Mouse (Mus musculus) cerebellum, adult 9-11 months (tissue): ENCODE measurements around the gene Gm20388.

Experiments used
- DNase-seq: peaks from one replicate; pipeline ENCODE4 v3.0.0; 2022

Gene Gm20388

DNA sequence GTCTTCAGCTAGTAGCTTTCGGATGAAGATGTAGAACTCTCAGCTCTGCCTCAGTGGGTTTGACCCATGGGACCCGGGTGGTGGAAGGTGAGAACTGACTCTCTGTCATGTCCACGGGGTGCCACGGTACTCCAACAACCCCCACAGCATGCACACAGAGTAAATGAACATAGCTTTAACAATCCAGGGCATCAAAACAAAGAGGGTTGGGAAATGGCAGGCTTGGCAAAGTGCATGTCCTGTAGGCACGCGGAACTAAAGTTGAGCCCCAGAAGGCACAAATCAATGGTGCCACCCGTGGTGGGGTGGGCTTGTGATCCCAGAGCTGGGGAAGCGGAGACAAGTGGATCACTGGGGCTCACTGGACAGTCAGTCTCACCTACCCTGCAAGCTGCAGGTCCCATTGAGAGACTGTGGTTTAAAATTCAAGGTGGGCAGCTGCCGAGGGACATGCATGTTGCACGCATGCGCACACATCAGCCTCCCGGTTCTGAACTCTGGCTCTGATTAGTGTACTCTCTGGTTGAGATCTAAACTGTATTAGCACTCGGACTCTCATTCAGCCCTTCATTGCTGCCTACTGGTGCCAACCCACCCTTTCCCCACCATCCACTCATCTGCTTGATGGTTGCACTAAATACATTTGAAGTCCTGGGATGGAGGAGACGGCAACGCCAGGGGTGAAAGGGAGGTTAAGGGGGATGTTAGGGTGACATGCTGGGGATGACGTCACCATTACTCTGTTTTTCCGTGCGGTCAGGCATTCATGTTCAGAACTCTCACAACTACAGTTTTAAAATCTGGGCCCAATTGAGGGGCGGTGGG lies 2037.9 kb downstream of the Gm20388 start:
- peak; percentile 76 for DNase-seq

DNA sequence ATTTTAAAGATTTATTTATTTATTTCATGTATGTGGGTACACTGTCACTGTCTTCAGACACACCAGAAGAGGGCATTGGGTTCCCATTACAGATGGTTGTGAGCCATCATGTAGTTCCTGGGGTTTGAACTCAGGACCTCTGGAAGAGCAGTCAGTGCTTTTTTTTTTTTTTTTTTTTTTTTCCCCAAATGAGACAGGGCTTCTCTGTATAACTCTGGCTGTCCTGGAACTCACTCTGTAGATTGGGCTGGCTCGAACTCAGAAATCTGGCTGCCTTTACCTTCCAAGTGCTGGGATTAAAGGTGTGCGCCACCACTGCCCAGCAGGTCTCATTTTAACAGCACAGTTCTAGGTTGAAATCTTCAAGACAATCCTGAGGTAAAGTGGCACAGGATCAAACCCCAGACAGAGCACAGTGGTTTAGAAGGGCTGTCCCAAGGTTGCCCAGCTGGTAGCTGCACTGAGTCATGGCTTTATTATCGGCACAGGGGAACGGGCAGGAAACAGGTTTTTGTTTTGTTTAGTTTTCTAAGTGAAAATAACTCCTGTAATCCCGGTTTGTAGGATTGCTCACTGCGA lies 2038.7 kb downstream of the Gm20388 start, which contains the start of gene Banp:
TSS of gene Banp (plus strand) at position 529 of the 579 bp plus-strand sequence.
- DNase-seq: peak; percentile 77

DNA sequence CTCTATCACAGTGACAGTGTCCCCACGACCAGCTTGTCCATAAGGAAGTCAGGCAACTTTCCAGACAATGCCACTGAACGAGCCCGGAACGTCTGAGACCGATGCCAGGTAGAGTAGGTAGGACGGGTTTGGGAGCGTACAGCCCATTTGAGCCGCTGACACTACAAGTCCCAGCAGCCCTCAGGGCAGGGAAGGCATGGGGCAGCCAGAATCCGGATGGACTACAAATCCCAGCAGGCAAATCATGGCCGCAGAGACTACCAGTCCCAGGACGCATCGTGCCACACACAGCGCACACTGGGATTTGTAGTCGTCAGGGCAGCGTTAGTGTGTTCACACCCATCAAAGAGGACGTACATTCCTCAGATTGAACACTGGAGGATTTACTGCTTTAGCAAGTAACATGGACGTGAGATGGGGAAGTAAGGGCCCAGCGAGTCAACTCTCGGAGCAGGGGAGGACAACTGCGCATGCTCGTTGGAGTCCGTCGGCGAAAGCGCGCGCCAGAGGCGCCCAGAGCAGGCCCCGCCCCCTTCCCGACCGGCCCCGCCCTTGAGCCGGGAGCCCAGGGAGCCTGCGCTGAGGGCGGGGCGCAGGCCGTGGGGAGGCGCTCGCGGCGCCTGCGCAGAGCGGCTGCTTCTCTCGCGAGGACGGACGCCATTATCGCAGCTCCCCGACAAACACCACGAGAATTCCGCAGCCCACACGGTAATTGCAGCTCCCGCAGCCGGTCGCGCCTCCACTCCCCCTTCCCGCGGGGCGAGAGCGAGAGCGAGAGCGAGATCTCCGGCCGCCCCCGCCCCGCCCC lies 2039.5 kb downstream of the Gm20388 start:
- peak; percentile 99 for DNase-seq

DNA sequence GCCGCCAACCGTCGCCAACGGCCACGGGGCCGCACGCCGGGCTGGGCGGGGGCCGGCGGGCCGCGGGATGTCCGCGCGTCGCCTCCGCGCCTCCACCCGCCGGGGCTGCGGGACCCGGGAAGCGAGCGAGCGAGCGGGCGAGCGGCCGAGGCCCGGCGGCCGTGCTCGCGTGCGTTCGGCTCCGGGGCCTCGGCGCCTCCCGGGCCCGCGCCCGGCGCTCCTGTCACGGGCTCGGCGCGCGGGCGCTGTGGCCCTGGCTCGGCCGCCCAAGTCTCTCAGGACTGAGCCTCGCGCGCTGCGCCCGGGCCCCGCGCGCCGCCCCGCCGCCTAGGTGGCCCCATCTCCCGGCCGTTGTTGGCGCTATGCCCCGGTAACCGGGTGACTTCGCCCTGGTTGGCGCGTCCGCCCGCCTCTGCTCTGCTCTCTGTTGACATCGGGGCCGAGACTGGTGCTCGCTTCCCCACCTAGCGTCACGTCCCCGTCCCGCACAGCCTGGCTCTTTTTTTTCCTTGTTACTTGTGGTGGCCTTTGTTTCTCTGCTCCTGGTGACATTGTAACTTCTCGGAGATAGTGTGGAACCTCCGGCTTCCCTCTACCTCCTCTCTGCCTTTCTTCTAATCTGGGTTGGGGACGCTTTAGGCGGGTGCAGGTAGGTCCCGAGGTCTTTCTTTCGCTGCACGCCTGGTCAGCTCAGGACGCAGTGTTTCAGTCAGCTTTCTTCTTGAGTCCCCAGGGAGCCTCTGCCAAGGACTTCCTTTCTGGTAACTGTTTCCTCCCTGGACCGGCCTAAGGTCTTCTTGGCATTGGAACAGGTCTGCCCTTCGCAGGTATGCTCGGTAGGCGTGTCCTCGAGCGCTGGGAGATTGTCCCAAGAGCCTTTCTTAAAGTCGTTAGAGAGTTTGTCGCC lies 2040.4 kb downstream of the Gm20388 start:
- DNase-seq: peak; percentile 88

DNA sequence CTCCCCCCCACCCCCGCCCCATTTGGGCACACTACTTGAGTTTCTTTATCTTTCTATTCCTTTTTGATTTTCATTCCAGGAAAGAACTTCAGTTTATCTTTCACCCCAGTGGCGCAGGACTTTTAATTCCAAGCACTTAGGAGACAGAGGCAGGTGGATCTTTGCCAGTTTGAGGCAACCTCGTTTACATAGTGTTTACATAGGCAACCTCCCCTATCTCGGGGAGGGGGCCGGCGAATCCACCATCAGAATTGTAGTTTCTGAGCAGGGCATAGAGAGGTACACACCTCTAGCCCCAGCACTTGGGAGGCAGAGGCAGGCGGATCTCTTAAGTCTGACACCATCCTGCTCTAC lies 2041.0 kb downstream of the Gm20388 start:
- DNase-seq: peak; percentile 70

DNA sequence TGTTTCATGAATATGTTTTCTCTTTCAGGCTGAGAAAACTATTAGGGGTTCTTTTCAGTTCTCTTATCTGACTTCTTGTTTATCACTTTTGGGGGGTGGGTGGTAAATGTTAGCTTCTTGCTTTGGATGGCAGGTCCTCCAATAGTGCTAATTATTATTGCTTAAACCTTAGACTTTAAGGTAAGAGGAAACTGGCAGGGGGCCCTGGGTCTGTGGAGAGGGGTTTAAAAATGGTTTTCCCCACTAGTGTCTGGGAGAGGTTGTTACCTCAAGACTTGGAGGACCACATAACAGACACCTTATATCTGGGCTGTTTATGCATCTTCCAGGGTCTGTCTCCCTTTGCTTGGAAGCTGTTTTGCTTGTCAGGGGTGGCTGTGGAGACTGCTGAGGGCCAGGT lies 2041.5 kb downstream of the Gm20388 start:
- no peak for DNase-seq

DNA sequence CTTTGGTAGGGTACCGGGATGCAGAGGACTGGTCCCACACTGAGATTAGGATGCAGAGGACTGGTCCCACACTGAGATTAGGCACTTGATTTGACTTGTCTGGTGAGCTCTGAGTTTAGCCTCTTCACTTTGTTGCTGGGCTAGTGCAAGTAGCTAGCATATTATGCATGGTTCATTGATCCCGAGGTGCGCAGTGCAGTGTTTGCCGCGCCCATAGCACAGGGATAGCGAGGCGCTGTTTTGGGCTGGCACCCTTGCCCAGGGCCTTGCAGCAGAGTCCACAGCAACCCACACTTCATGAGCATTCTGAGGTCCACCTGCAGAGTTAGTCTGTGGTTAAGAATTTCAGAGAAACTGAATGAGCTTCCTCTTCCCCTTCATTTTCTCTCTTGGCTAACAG lies 2042.2 kb downstream of the Gm20388 start:
- DNase-seq: peak; percentile 57

DNA sequence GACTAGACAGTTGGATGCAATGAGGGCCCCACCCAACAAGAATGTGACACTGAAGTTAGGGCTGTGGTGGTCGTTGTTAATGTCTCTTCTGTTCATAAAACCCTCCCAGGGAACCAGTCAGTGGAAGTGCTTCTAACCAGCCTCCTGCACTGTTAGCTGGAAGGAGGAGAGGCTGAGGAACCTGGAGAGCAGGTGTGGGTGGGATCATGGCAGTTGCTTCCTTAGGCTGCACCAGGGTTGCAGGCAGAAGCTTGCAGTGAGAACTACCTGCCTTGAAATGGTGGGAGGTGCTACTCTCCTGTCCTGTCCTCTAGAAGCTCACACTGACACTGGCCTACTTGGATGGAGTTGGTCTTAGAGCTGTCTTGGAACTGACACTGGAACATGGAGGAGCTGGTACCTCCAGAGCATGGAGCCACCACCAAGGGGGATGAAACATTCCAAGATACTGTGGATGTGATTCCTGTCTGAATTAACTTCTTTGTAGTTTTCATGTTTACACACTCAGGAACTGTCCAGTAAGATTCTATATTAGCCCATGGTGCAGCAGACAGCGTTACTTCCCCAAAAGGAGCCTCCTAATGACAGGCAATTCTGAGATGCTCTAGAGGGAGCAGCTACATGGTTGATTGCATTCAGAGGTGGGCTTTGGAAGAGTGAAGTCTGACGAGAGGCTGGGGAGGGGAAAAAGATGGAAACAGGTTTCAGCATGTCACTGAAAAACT lies 2043.3 kb downstream of the Gm20388 start:
- DNase-seq: no peak

DNA sequence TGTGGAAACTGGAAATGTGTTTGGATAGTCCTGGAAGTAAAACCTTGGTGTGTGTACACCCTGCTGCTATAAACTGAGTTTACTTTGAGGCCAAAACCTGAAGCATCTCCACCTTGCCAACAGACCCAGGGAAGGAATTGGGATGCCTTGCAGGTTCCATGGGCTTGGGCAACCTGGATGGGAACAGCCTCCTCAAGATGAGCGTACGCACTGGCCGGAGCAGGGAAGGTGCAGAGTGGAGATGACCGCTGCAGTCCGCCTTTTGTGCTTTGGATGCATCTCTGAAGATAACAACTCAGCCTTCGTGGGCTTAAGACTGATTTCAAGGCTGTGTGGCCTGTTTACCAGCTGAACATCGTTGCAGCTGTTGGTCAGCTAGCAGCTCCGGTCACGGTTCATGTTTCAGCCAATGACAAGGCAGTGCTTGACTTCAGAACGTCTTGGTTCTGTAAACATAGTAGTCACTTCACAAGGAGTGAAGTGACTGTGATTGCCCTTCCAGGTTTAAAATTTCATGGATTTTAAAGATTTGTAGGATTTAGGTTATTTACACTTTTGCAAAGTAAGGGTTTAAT lies 2044.4 kb downstream of the Gm20388 start:
- DNase-seq: no peak

DNA sequence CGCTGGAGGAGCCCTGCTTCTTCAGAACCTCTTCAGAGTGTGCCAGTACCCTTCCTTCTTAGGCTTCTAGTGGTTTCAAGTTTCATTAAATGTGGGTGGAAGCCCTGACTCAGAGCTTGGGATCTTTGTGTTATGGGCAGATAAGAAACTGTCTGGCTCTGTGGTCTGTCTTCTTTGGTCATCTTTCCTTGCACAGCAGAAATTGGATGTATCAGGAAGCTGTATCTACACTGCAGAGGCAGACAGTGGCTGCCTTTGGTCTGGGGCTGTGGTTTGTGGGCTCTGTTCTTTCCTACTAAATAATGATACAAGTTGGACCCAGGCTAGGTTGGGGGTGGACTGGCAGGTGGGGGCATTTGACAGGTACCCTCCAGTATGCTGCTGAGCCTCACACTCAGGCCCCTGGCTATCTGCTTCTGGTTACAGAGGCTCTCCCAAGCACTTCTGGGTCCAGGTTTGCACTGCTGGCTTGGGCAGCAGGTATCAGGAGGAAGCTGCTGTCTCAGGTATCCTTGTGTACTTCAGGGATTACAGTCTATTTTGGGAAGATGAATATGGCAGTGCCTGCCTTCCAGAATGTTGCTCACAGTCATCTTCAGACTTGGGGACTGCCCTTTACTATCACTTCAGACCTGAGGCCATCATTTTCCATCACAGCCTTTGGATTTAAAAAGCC lies 2045.3 kb downstream of the Gm20388 start:
- no peak for DNase-seq

DNA sequence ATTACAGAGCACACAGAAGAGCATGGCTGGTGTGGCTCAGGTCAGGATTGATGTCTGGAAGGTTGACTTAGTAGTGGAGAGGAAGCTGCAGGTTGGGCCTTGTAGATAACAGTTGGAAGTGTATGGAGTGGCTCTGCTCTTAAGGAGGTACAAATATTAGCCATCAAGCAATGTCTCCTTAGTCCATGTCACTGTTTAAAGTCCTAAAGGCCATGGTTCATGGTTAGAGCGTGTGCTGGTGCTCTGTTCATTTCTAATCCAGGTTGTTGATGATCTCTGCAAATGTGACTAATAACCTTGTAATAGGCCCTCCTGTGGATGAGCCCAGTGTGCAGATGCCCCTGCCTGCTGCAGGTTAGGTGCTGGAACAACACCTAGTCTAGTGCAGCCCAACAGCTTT lies 2047.8 kb downstream of the Gm20388 start:
- no peak for DNase-seq

DNA sequence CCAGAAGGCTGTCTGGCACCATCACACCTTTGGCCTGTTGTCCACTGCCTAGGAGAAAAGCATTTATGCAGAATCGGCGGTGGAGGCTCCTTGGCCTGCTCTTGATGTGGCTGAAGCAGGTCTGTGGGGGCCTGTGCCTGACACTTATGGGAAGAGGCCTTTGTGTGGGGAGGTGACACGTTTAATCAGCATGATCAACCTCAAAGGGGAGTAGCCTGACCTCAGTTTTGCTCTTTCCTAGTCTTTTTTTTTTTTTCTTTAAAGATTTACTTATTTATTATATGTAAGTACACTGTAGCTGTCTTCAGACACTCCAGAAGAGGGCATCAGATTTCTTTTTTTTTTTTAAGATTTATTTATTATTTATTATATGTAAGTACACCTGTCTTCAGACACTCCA lies 2052.3 kb downstream of the Gm20388 start:
- DNase-seq: no peak

DNA sequence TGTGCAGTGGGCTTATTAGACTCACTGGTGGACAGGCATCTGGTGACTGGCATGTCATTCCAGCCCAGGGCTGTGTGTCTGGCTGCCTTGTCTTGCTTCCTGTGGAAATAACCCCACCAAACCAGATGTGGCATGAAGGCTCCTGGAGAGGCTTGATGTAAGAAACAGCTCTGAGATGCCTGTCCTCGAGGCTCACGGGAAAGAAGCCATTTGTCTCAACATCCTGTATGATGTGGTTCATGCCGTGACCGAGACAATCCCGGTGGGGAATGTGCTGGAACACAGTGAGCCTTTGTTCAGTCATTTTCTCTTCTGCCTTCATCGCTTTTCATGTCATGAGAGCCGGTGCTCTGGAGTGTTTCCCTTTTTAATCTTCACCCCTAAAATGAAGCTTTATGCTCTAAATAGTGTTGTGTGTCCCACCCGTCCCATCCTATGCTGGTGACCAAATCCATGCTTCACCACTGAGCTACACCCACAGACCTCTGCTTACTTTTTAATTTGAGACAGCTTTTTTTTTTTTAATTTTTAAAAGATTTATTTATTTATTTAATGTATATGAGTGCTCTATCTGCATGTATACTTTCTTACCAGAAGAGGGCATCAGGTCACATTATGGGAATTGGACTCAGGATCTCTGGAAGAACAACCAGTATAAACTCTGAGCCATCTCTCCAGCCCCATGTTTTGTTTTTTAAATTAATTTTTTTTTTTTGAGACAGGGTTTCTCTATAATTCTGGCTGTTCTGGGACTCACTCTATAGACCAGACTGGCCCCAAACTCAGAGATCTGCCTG lies 2054.3 kb downstream of the Gm20388 start:
- no peak for DNase-seq

DNA sequence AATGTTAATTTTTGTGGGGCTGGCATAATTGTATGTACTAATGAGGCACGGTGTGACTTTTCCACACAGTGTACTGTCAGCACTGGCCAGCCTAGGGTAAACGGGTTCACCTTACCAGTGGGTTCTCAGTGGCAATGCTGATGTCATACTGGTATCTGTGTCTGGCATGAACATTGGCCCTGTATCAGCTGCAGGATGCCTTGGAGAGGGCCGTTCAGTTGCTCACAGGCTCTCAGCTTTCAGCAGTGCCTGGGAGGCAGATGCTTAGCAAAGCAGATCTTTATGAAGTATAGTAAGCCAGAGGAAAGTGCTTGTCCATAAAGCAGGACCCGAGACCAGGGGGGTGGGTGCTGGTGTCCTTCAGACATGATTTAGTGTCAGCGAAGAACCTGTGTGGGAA lies 2055.5 kb downstream of the Gm20388 start:
- no peak for DNase-seq

DNA sequence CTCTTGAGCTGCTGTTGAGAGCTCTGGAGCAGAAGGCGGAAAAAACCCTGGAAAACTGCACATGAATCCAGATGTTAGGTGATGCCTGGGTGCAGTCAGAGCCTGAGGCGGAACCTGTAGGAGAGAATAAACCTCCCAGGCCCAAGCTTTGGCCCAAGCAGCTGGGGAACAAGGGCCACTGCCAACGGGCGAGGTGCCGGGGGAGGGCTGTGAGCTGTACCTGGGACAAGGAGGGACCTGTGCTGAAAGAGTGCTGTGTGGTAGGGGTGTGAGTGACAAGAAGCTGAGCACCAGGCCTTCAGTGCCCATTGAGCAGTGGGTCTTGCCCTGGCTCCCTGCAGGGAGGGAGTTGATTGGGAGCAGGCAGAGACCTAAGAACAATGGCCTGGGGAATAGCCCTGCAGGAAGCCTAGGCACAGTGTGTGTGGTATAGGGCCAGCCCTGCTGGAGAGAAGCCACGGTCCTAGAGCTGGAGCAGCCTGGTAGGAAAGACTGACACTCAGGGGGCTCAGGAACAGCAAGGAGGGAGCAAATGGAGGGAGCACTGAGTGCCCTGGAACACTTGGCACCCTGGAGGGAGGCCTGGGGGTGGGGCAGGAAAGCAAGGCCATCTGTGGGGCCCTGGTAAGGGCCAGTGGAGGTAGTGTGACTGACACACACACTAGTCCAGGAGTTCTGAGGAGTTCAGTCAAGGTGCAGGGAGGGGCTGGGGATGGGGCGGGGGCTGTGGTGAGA lies 2056.2 kb downstream of the Gm20388 start:
- no peak for DNase-seq

DNA sequence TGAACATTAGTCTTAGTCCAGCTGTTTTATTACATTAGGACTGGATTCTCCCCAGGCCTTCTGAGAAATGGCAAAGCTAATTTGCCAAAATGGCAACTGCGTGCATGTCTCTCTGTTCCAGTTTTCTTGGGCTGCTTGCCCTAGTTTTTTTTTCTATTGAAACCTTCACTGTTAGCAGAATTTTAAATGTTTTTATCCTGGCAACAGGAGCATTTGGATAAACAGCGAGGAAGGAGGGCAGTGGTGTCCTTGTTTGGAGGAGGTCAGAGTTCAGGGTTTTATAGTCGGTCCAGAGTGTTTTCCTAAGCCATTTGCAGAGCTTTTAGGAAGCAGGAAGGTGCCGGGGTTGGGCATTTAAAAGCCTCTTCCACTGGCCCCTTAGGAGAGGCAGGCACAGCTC lies 2057.3 kb downstream of the Gm20388 start:
- DNase-seq: no peak

DNA sequence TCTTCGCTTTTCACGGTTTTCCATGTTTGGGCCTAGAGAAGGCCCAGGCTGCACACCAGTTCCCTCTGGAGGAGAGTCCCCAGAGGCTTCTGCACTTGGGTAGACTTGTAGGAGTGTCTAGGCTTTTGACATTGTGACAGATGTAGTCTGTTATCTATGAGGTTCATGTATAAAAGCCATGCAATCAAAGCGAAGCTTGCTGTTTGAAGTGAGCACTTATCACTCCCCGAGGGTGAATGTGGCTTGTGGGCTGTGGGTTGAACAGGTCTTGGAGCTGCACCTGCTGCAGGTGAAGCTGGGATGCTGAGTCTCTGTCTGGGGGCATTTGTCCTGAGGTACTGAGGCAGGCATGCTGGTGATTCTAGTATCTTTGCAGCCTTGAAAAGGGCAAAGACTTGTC lies 2057.9 kb downstream of the Gm20388 start:
- DNase-seq: no peak

DNA sequence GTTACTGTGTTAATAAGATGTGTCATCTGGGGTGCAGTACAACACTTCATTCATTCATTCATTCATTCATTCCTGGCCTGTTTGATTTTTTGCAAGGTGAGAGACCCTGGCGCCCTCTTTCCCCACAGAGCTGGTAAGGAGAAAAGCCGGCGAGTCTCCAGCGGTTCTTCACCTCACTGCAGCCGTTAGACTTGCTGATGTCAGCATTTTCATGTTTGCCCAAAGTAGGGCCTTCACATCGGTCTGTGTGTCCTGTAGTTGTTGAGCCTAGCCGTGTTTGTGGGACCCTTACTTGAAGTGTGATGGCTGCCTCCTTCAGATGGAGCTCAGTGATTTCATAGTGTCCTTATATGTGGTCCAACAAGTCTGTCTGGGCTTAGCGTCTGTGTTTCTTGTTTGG lies 2059.6 kb downstream of the Gm20388 start:
- no peak for DNase-seq

DNA sequence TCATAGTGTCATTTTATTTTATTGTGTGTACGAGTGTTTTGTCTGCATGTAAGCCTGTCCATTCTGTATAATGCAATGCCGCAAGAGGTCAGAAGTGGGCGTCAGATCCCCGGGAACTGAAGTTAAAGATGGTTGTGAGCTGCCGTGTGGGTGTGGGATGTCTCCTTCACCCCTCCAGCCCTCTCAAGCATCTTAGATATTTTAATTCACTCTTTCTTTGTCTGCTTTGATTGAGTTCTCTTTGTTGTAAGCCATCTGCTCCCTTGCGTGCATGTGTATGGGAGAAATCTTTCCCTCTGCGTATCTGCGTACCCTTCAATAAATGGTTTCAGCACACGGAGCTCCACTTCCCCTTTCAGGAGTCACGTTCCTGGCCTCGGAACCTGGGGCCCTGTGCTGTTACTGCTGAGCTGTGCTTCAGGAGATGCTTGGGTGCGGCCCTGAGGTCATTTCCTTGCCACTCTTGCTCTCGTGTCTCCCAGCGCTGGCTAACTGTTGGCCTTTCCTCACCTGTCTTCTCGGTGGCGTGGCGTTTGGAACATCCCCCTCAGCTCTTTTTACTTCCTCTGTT lies 2060.9 kb downstream of the Gm20388 start:
- DNase-seq: no peak
